Mouse (Mus musculus): Measurements from ENCODE around the gene Ptges. TPM values are rescaled to one million over a fixed set of nuclear protein-coding genes. Genes with fewer than 3 reads are reported as not detected.
A peak's percentile ranks its signal among the peaks of the same experiment; 100 is the strongest.
"Not testable (repeated sequence)": the region's sequence is repeated elsewhere in the genome, so short reads cannot be mapped to it uniquely, and the experiment has no call there.

Ptges gene
- total RNA-seq (2018; cell fraction: chromatin; rRNA removed), result 10 to 100 TPM in 10 of 26 experiments, 1 to 10 TPM in 16; 2.3 to 35.4 (median 8.3) TPM
- 10 to 100 TPM in 12 of 26 experiments, 1 to 10 TPM in 4, under 1 TPM in 10; 0.28 to 26.3 (median 7.3) TPM for total RNA-seq (2018; cell fraction: cytosol; rRNA removed)
- 10 to 100 TPM in 13 of 26 experiments, 1 to 10 TPM in 13; 1.6 to 58.0 (median 10.4) TPM for total RNA-seq (2018; cell fraction: nucleus; rRNA removed)
- polyA plus RNA-seq (2018), result 0.59 to 0.80 TPM (median 0.68 TPM) in 3 replicates

DNA sequence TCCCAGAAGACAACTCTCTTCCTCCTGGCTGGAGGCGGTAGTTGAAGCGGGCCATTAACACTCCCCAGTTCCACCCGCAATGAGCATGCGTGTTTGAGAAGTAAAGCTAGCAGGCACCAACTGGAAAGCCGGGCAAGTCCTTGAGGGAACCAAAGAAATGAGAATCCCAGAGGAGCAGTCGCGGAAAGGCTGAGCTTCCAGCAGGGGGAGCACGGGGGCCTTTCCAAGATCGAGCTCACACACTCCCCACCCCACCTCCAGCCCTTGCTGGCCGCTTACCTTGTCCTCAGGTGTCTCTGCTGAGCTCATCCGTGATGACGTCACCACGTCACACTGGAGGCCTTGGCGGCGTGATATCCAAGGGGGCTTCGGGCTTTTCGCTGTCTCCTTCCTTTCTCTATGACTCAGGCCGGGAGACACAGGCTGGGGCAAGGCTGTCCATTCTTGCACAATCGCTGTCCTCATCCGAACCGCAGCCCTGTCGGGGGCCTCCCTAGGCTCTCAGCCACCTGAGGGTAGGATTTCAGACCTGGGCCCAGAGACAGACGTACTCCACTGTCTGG is at the start of gene Ptges:
Gene Ptges, minus strand, starts transcription at position 381 of the 563 bp plus-strand sequence.
- Histone ChIP-seq H3K27ac (peak within 1 kb of the TSS; percentile 93), H3K4me3 (ENCODE audit: inconsistent target) (peak within 1 kb of the TSS; percentile 71), H3K79me2 (ENCODE audit: inconsistent target) (no peaks in the 10 kb centered on the region), H3K36me3 (ENCODE audit: inconsistent target) (no peaks in the 10 kb centered on the region)
- WGBS (ENCODE audit: missing documents), result 4% methylated on average over 22 of the region's 23 CpGs

DNA sequence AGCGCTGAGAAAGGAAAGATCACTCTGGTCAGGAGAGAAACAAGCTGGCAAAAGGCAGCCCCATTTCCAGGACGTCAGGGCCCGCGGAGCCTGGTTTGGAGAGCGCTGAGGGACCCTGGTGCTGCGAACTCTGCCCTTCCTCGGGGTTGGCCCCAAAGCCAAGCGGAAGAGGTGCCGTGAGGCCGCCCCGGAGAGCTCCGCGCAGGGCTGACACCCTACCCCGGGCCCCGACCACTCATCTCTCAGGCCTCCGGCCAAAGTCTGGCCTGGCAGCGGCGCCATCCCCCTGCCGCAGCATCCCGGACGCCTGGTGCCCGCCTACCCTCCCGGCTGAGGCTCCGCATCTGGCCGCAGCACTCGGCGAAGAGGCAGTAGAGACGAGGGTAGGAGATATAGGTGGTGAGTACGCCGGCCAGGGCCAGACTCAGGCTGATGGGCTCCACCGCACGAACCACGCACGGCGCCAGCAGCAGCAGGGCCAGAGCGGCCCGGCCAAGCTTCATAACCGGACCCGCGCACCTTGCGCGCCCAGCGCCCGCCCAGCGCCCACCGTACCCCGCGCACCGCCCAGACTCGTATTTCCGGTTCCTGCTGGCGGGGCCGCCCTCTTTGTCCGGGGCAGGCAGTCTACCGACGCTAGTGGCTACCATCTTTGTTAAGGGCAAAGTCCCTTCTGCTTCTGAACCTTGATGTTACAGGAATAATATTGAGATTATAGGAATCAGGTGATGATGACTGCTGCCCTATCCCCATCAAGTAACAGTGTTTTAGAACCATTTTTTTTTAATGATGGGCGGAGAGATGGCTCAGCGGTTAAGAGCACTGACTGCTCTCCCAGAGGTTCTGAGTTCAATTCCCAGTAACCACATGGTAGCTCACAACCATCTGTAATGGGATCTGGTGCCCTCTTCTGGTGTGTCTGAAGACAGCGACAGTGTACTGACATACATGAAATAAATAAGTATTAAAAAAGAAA is 38.0 kb upstream of the Ptges start, which contains the start of gene Tor1a:
Gene Tor1a, minus strand, starts transcription at position 582 of the 976 bp plus-strand sequence.
- peaks cover 46% of the 10 kb centered on the region for H3K79me2 ChIP-seq (ENCODE audit: inconsistent target)
- H3K27ac ChIP-seq, result peak within 1 kb of the TSS; percentile 50
- peak within 1 kb of the TSS; percentile 79 for H3K4me3 ChIP-seq (ENCODE audit: inconsistent target)
- H3K36me3 ChIP-seq (ENCODE audit: inconsistent target), result peaks cover 26% of the 10 kb centered on the region
- 2% methylated on average over 59 of the region's 59 CpGs for WGBS (ENCODE audit: missing documents)

DNA sequence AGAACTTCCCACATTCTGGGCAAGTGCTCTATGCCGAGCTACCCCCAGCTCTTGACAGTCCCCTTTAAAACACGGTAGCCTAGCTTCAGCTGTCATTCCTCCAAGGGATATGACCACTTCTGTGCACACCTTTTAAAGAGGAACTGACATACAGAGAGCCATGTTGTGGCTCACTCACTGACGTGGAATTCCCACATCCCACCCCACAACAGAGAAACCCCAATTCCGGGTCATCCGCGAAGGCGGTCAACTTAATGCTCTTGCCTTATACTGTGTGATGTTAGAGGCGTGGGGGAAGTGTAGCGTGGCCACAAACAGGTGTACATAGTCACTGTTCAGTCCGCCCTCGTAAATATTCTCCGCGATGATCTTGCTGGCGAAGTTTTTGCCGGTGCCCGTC is 37.2 kb upstream of the Ptges start:
- WGBS (ENCODE audit: missing documents), result 2% methylated on average over 16 of the region's 16 CpGs
- H3K27ac ChIP-seq, result peak overlapping the region; percentile 50
- H3K79me2 ChIP-seq (ENCODE audit: inconsistent target), result peaks cover 53% of the 10 kb centered on the region
- H3K36me3 ChIP-seq (ENCODE audit: inconsistent target), result peaks cover 31% of the 10 kb centered on the region
- peak overlapping the region; percentile 79 for H3K4me3 ChIP-seq (ENCODE audit: inconsistent target)

DNA sequence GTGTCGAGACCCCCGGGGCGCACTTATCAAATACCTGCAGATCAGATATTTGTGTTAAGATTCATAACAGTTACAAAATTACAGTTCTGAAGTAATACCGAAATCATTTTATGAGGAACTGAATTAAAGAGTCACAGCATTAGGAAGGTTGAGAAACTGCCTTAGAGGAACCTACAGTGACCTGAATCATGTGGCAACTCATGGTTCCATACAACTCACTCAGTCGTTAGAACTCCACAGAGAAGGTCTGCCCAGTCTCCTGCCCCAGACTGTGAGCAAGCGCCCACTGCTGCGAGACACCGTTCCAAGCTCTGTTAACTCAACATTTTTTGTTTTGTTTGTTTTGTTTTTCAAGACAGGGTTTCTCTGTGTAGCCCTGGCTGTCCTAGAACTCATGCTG is 36.0 kb upstream of the Ptges start:
- H3K79me2 ChIP-seq (ENCODE audit: inconsistent target), result peaks cover 53% of the 10 kb centered on the region
- peaks cover 43% of the 10 kb centered on the region for H3K36me3 ChIP-seq (ENCODE audit: inconsistent target)
- peak overlapping the region; percentile 50 for H3K27ac ChIP-seq
- 19% methylated on average over 8 of the region's 8 CpGs for WGBS (ENCODE audit: missing documents)
- no peak overlapping the region for H3K4me3 ChIP-seq (ENCODE audit: inconsistent target)

DNA sequence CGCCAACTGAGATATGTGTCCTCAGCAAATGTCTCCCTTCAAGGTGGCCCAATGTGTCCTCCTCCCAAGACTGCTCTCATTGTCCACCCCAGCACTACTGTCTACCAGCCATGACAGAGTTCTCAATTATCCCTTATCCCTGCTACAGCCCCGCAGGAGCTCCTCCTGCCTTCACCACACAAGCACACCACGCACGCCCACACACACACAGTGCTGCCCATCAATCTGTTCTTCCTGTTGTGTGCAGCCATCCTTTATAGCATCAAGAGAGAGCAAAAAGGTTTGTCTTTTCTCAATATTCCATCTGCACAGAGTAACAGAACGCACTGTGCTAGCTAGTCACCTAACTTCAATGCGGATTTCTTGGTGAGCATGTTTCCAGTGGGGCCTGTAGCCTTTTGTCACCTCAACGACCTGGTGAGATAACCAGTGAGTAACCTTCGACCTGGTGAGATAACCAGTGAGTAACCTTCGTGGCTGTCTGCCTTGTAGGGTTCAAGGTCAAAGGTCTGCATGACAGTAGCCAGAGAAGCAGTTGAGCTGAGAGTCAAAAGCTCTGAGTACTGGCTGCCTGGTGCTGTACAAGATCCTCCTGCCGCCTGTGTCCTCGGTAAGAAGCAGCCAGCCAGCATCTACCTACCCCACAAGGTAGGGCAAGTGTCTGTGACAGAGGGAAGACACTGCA is 33.0 kb upstream of the Ptges start:
- H3K79me2 ChIP-seq (ENCODE audit: inconsistent target), result peaks cover 57% of the 10 kb centered on the region
- no peak overlapping the region for H3K27ac ChIP-seq
- H3K36me3 ChIP-seq (ENCODE audit: inconsistent target), result peaks cover 71% of the 10 kb centered on the region
- H3K4me3 ChIP-seq (ENCODE audit: inconsistent target), result no peak overlapping the region
- 92% methylated on average over 11 of the region's 11 CpGs for WGBS (ENCODE audit: missing documents)

DNA sequence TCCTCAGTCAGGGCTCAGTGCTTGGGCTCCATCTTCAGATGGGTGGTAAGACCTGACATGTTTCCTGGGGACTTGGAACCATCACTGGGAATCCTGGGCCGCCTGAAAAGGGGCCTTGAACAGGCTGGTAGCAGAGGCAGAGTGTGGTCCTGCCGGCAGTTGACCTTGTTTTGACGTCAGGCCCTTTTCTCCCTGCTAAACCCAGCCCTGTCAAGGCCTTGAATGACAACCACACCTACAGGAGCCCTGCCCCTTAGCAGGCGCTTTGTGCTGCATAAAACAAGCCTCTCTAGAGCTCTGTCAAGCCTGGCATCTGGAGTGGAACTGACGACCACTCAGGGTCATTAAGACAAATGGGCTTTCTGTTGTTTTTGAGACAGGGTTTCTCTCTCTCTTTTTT is 30.2 kb upstream of the Ptges start:
- peaks cover 61% of the 10 kb centered on the region for H3K79me2 ChIP-seq (ENCODE audit: inconsistent target)
- 76% methylated on average over 5 of the region's 5 CpGs for WGBS (ENCODE audit: missing documents)
- no peak overlapping the region for H3K27ac ChIP-seq
- H3K4me3 ChIP-seq (ENCODE audit: inconsistent target), result no peak overlapping the region
- peaks cover 90% of the 10 kb centered on the region for H3K36me3 ChIP-seq (ENCODE audit: inconsistent target)

DNA sequence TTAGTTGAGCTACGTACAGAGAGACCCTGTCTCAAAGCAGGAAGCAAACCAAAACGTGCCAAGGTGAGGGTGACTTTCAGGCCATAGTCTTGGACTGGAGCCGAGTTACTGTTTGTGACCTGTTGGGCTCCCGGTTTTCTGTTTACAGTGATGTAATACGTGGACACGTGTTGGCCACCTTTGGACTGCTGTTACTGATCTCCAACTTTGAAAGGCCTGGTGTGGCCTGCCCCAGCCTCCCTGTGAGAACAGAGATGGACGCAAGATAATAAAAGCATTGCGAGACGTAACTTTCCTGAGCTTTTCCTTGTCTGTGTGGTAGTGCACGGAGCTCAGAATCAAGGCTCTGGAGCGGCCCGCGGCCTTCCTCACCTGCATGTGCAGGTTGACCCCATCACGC is 29.1 kb upstream of the Ptges start:
- Histone ChIP-seq H3K36me3 (ENCODE audit: inconsistent target) (peaks cover 79% of the 10 kb centered on the region), H3K79me2 (ENCODE audit: inconsistent target) (peaks cover 60% of the 10 kb centered on the region)

DNA sequence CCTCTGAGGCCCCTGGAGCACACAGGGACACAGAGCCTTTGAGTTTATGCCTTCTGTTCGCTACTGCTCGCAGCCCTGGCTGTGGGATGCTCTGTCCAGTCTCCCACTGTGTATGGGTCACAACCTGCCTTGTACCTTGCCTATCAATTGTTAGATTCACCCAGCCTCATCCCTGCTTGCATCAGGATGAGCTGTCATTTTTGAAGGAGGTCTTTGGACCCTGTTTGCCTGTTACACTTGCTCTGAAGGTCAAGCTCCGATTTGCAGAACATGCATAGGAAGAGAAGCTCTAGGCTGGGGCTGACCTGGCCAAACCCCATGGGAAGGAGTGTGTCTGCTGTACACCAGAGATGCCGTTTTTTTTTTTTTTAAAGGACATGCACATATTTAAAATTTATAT is 27.8 kb upstream of the Ptges start:
- WGBS (ENCODE audit: missing documents), result 84% methylated on average over 4 of the region's 4 CpGs
- Histone ChIP-seq H3K4me3 (ENCODE audit: inconsistent target) (no peak overlapping the region), H3K27ac (no peak overlapping the region), H3K79me2 (ENCODE audit: inconsistent target) (peaks cover 54% of the 10 kb centered on the region), H3K36me3 (ENCODE audit: inconsistent target) (peaks cover 67% of the 10 kb centered on the region)

More for the DNA sequence above, 29.1 kb upstream of the Ptges start:
- H3K4me3 ChIP-seq (ENCODE audit: inconsistent target), result no peak overlapping the region
- WGBS (ENCODE audit: missing documents), result 93% methylated on average over 14 of the region's 14 CpGs
- H3K27ac ChIP-seq, result no peak overlapping the region

DNA sequence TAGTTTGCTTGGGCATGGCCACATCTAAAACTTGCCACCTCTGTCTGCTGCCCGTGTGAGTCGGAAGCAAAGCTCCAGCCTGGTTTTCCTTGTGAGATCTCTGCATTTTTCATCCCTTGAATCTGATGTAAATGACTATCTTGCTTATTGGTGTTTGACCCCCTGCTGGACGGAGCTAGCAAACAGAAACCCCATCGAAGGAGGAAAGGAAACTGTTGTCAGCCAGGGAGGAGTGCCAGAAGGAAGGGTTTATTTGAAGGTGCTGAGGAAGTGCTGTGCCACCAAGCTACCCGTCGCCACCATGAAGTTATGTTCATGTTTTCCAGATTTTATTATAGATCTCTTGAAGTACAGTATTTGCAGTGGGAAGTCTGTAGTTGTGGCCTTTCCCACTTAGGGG is 25.1 kb upstream of the Ptges start:
- peaks cover 40% of the 10 kb centered on the region for H3K36me3 ChIP-seq (ENCODE audit: inconsistent target)

DNA sequence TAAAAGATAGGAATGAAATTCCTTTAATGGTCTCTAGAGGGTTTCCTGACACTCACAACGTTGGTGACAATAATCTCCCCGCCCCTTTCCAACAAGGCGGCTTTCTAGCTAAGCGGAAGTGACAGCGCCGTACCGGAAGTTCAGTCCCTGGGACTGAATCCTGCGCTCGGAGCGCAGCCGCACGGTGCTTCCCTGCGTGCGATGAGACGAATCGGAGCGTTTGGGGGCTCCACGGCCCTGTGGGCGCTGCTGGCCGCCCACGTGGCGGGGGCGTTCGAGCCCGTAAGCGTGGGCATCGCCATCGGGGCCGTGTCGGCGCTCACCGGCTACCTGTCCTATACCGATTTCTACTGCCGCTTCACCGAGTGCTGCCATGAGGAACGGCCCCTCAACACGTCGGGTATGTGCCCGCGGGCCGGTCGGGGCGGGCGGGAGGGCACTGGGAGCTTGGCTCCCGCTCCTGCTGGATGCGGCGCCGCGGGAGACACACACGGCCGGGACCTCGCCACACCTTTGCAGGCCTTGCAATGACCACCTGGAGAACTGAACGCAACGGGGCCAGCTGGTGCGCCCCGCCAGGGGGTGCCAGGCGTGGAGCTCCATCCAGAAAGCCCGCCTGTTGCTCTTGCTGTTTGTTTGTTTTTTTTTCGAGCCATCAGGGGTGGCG is 23.3 kb upstream of the Ptges start, which contains the start of gene Tor1b:
Gene Tor1b, plus strand, starts transcription at position 136 of the 667 bp plus-strand sequence.
- H3K36me3 ChIP-seq (ENCODE audit: inconsistent target), result peaks cover 22% of the 10 kb centered on the region
- H3K79me2 ChIP-seq (ENCODE audit: inconsistent target), result peaks cover 46% of the 10 kb centered on the region
- 0 out of 2 replicates have a peak within 1 kb of the TSS, but pooled peaks have one; percentile 13 for H3K27ac ChIP-seq
- peak within 1 kb of the TSS; percentile 61 for H3K4me3 ChIP-seq (ENCODE audit: inconsistent target)
- under 1% methylated on average over 60 of the region's 60 CpGs for WGBS (ENCODE audit: missing documents)

More for the DNA sequence above, 25.1 kb upstream of the Ptges start:
- 31% methylated on average over 6 of the region's 6 CpGs for WGBS (ENCODE audit: missing documents)
- no peak overlapping the region for H3K27ac ChIP-seq
- peaks cover 48% of the 10 kb centered on the region for H3K79me2 ChIP-seq (ENCODE audit: inconsistent target)
- H3K4me3 ChIP-seq (ENCODE audit: inconsistent target), result no peak overlapping the region

DNA sequence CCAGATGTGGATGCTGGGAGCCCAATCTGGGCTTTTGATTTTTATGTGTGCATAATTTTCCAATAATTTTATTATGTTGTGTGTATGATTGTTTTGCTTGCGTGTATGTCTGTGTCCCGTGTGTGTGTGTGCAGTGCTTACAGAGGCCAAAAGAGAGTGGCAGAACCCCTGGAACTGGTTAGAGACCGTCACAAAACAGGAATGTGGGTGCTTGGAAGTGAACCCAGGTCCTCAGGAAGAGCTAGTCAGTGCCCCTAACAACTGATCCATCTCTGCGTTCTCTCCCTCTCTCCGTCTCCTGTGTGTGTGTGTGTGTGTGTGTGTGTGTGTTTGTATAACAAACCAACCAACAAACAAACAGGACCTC is 22.8 kb upstream of the Ptges start:
- Histone ChIP-seq H3K4me3 (ENCODE audit: inconsistent target) (no peak overlapping the region), H3K79me2 (ENCODE audit: inconsistent target) (peaks cover 41% of the 10 kb centered on the region), H3K27ac (0 out of 2 replicates have a peak overlapping the region, but pooled peaks have one; percentile 13), H3K36me3 (ENCODE audit: inconsistent target) (peaks cover 17% of the 10 kb centered on the region)
- WGBS (ENCODE audit: missing documents), result 43% methylated on average over 5 of the region's 5 CpGs

DNA sequence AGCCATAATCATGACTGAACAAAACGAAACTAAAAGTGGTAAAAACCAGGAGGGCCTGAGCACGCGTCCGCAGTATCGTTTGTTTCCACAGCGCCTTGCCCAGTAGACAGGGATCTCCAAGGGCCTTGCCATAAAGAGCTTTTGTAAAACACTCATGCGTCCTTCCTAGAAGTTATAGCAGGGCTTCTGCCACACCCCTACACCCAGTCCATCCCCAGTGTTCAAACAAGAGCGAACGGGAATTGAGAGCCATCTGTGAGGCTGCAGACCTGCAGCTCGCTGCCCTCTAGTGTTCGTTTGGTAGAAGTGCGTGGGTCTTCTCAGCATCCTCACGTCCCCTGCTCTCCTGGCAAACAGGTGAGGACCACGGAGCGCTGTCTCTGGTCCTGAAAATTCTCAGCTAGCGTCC is 12.9 kb upstream of the Ptges start:
- WGBS (ENCODE audit: missing documents), result 3% methylated on average over 16 of the region's 16 CpGs
- H3K27ac ChIP-seq, result peak overlapping the region; percentile 25
- H3K79me2 ChIP-seq (ENCODE audit: inconsistent target), result no peaks in the 10 kb centered on the region
- H3K4me3 ChIP-seq (ENCODE audit: inconsistent target), result peak overlapping the region; percentile 39
- H3K36me3 ChIP-seq (ENCODE audit: inconsistent target), result no peaks in the 10 kb centered on the region

DNA sequence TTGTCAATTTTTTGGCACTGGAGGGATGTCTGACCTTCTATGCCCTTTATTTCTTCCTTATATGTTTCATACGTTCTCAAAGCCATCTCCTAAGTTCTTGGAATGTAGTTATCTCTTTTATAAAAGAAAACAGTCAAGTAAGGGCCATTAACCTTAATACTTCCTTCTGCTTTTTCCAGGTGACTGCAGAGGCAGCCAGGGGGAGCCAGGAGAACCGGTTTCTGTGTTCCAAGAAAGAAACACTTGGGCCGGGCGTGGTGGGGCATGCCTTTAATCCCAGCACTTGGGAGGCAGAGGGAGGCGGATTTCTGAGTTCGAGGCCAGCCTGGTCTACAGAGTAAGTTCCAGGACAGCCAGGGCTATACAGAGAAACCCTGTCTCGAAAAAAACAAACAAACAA is 12.5 kb upstream of the Ptges start:
- Histone ChIP-seq H3K27ac (peak overlapping the region; percentile 25), H3K4me3 (ENCODE audit: inconsistent target) (peak overlapping the region; percentile 39)
- WGBS (ENCODE audit: missing documents), result 19% methylated on average over 5 of the region's 7 CpGs
- not testable (repeated sequence) for H3K79me2 ChIP-seq (ENCODE audit: inconsistent target); H3K36me3 ChIP-seq (ENCODE audit: inconsistent target)

DNA sequence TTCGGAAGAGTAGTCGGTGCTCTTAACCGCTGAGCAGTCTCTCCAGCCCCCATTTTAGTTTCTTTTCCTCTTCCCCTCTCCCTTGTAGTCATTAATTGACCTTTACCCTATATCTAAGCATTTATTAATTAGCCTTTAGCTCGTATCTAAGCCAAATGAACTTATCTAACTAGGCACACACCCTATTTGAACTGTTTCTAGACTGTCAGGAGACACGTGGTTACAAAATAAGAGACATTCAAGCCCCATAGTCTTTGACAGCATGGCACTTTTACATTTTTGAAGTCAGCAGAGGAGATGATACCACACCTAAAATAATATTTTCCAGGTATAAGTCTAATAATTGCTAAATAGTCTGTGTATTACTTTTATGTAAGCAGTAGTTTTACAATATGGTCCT is 11.9 kb upstream of the Ptges start:
- Histone ChIP-seq H3K4me3 (ENCODE audit: inconsistent target) (no peak overlapping the region), H3K36me3 (ENCODE audit: inconsistent target) (no peaks in the 10 kb centered on the region), H3K27ac (no peak overlapping the region), H3K79me2 (ENCODE audit: inconsistent target) (no peaks in the 10 kb centered on the region)
- WGBS (ENCODE audit: missing documents), result 68% methylated on average over 5 of the region's 5 CpGs

All from macrophage (primary cell).